Mouse (Mus musculus): ENCODE measurements around the gene Sgca. TPM values are rescaled to one million over a fixed set of nuclear protein-coding genes. Genes with fewer than 3 reads are reported as not detected.
"Not testable (repeated sequence)": the region's sequence is repeated elsewhere in the genome, so short reads cannot be mapped to it uniquely, and the experiment has no call there.

Gene Sgca
- total RNA-seq, 2 experiments from 2014 or later: 135 to 139 TPM

GRCm38 (mm10) chr11:94989562-94990017, 13.5 kb upstream of the Sgca start:
- intact Hi-C loops (cut with DNase I): no loop called here

DNA sequence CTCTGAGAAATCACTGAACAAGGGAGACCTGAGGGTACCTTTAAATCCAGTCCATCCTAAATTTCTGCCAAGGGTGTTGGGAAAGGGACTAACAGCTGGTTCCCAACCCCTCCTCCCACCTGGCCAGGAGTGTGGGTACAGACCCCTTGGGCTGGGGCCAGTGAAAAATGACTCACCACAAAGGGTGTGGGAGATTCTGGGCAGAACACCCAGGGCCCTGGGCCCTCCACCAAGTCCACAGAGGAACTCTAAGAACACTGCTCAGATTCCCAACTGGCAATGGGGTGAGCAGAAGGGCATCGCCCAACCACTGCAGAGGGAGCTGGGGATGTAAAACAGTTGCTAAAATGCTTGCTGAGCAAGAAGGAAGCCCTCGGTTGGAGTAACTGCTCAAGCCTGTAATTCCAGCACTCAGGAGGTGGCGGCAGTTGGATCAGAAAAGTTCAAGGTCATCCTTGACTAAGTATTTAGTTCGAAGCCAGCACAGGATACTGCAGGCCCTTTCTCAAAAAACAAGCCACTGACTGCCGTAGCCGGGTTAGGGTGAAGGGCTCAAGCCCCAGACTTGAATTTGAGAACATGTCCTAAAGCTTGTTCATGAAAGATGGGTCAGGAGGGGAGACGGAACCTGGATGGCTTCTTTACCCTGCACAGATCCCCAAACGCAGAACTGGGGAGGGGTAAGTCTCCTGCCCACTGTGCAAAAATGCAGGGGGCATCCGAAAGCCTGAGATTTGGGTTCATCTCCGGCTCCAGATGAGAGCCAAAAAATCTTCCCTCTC, 12.8 kb upstream of the Sgca start:
- DNase-seq: peak; percentile 54 to 64
- intact Hi-C loops (cut with DNase I): no loop called here

More at GRCm38 (mm10) chr11:94989562-94990017, 13.5 kb upstream of the Sgca start:
- peak; percentile 75 to 82 for DNase-seq

DNA sequence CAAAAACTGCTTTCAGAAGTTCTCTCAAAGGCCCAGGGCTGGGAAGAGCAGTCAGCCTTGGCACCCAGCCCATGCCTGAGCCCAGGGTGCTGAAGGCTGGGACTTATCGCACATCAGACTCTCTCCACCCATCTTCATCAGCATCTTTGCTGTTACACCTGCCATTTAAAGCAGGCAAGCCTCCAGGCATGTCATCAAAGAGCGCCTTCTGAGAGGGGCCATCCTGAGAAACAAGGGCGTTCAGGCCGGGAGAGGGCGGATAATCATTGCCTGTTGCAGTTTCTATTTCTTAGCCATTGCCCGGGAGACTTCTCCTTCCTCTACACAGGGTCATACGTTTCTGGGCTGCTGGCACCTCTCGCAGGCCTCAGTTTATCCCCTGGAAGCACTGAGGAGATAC, 11.7 kb upstream of the Sgca start:
- DNase-seq: no peak
- intact Hi-C loops (cut with DNase I): no loop called here

GRCm38 (mm10) chr11:94987341-94987740, 11.2 kb upstream of the Sgca start:
- intact Hi-C loops (cut with DNase I): no loop called here
- no peak for DNase-seq

DNA sequence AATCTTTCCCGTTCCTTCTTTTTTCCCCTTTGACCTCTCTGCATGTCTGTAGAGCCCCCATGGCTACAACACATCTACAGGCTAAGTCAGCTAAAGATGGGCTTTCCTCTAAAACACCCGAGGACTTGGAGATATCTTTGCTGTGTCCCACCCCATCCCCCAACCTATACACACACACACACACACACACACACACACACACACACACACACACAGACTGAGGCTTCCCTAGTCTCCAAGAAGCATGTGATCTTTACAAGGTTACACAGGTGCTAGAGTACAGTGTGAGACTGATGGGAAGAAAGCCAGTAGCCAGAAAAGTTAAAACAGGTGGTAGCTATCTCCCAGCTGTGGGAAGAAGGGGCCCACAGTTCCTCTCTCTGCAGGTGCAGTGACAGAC, 10.3 kb upstream of the Sgca start:
- intact Hi-C loops (cut with DNase I): no loop called here
- DNase-seq: no peak

GRCm38 (mm10) chr11:94985822-94986221, 9.7 kb upstream of the Sgca start:
- no peak for DNase-seq
- intact Hi-C loops (cut with DNase I): no loop called here

GRCm38 (mm10) chr11:94985140-94985539, 9.0 kb upstream of the Sgca start:
- DNase-seq: no peak
- intact Hi-C loops (cut with DNase I): no loop called here

GRCm38 (mm10) chr11:94979462-94980179, 3.5 kb upstream of the Sgca start:
- intact Hi-C loops (cut with DNase I): loop anchor here (1.0 to 5.0 kb wide), 2 partner anchors 22 to 63 kb away; partner anchors contain the start of gene Pdk2
- DNase-seq: no peak

GRCm38 (mm10) chr11:94978947-94979346, 2.8 kb upstream of the Sgca start:
- intact Hi-C loops (cut with DNase I): loop anchor here (1.0 to 5.0 kb wide), 2 partner anchors 22 to 63 kb away; partner anchors contain the start of gene Pdk2
- DNase-seq: peak; percentile 98 to 99

DNA sequence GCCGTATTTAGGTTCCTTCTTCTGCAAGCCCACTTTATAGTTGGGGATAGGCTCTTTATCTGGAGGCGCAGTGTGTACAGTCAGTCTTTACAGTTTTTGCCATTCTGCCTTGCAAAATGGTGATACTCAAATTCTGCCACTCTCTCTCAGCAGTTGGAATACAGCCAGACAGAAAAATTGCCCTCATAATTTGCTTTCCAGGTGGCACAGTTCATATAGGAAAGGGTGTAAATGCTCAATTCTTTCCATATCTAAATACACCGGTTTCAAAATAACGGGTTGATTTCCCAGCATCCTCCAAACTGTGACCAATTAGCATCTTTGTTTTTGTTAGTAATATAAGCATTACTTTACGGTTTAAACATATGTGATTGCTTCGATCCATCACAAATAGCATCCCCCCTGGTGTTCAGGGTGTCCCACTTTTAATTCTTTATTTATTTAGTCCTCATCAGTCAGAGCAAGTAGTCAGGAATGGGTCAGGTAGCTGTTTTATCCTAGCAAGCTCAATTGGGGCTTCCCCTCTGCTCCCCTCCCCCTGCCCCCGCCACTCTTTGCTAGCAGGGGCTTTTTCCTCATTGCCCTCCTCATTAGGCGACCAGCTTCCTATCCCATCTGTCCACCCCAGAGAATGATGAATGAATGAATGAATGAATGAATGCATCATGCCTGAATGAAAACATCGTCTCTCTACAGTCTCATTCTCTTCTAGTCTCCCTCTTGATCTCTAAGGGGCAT, 2.2 kb upstream of the Sgca start:
- no peak for DNase-seq
- intact Hi-C loops (cut with DNase I): loop anchor here (5.0 kb wide), 1 partner anchor 64 kb away; the partner anchor contains the start of gene Pdk2

DNA sequence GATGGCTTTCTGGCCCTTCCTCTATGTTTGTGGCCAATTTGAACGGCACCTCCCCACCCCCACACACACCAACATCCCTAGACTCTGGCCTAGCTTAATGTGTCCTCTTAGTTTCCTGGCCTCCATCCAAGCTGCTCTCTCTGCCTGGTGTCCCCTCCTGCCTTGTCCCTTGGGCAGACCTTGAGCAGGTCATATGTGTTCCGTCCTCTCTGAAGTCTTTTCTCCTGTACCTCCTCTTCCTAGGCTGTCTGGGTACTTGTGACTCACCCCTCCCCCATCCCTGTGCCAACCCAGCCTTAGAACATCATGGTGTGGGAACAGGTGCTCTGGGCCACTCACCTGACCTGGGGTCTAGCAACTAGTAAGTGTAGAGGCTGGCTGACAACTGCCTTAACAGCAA, 1.2 kb downstream of the Sgca start:
- intact Hi-C loops (cut with DNase I): loop anchor here (5.0 kb wide), 1 partner anchor 67 kb away; the partner anchor contains the start of gene Pdk2
- DNase-seq: peak; percentile 44 to 63

DNA sequence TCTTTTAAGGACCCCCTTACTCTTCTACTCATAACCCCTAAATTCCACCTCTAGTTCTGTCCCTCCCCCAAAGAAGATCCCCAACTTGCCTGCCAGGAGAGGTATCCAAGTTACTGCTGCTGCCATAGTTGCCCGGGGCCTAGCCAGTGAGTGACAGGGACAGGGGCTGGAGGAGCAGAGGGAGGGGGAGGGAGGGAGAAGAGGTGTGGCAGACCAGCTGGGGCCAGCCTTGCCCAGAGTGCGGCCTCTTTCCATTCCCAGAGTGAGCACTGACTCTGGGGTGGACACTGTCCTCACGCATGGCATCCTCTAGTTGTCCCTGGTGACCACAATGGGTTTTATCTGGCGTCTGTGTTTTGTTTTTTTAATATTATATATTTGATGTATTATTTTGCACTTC, 2.8 kb downstream of the Sgca start:
- intact Hi-C loops (cut with DNase I): no loop called here

DNA sequence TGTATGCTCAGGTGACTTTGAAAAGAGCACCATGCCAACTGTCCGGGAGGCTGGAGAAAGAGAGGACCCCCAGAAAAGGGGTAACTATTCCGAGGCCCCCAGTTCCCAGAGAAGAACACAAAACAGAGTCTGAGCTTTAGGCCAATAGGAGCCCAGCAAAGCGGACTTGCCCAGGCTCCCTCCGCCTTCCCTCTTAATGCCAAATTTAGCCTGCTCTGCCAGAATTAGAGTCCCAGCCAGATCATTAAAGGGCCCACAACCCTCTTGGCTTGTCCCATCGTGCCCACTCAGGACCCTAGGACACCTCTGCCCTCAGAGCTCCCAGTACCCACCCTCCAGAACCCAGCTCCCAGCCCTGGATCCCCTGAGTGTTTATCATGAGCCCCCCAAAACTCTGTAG, 3.2 kb downstream of the Sgca start:
- DNase-seq: no peak
- intact Hi-C loops (cut with DNase I): no loop called here

More for the DNA sequence above, 2.8 kb downstream of the Sgca start:
- DNase-seq: peak in 1 of 2 experiments; percentile 46

DNA sequence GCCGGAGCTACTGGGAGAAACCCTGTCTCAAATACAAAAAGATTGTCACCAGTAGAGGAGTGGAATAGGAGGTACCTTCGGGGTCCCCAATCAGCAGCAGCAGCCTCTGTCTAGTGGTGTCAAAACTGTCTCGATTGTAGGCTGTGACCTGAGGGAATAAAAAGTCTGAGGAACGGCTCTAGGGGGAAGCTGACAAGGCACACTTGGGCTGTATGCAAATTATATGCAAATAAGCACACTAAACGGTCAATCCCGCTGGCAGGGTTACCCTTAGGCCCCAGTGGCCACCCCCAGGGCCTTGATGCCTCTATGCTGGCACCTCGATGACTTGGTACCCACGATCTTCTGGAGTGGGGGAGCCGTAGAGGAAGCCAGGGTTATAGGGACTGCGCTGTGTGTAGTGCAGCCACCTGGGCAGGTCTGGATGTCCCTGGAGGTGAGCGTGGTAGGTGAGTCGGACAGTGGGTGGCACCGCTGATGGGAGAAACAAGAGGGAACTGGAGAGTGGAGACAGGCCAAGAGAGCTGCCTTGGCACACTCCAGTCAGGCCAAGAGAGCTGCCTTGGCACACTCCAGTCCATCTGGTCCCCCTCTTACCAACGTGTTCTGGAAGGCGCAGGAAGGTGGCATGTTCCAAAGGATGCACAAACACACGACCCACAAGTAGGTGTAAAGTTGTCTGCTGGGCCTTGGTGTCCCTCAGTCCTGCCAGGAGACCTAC, 4.1 kb downstream of the Sgca start:
- intact Hi-C loops (cut with DNase I): no loop called here
- DNase-seq: no peak

- DNase-seq: peak; percentile 72 to 84
- intact Hi-C loops (cut with DNase I): loop anchor here (1.0 kb wide), 1 partner anchor 31 kb away; no protein-coding TSS in a partner anchor
Observed at GRCm38 (mm10) chr11:94970210-94970943, 5.8 kb downstream of the Sgca start.

- DNase-seq: not testable (repeated sequence)
- intact Hi-C loops (cut with DNase I): loop anchor here (1.0 to 2.0 kb wide), 2 partner anchors 25 to 30 kb away; no protein-coding TSS in a partner anchor
Observed at GRCm38 (mm10) chr11:94969709-94970108, 6.4 kb downstream of the Sgca start.

DNA sequence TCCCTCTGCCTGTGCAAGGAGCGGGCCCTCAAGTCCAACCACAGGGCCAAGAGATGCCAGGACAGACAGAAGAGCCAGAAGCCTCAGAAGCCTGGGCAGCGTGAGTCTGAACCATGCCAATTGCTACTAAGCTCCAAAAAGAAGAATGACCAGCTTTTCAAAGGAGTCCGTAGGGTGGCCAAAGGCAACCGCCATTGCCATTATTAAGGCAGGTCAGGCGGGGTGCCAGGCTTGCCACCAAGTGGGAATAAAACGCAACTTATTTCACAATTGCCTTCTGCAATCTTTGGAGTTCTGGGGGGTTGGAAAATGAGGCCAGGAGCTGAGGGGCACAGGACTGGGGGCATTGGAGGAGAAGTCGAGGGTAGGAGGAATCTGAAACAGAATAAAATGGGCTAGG, 7.9 kb downstream of the Sgca start:
- no peak for DNase-seq

GRCm38 (mm10) chr11:94967419-94967818, 8.7 kb downstream of the Sgca start, which contains the start of gene Hils1:
Gene Hils1 (plus strand): TSS chr11:94967593.
- intact Hi-C loops (cut with DNase I): no loop called here

More for the DNA sequence above, 7.9 kb downstream of the Sgca start:
- intact Hi-C loops (cut with DNase I): loop anchor here (2.0 kb wide), 1 partner anchor 23 kb away; no protein-coding TSS in a partner anchor

DNA sequence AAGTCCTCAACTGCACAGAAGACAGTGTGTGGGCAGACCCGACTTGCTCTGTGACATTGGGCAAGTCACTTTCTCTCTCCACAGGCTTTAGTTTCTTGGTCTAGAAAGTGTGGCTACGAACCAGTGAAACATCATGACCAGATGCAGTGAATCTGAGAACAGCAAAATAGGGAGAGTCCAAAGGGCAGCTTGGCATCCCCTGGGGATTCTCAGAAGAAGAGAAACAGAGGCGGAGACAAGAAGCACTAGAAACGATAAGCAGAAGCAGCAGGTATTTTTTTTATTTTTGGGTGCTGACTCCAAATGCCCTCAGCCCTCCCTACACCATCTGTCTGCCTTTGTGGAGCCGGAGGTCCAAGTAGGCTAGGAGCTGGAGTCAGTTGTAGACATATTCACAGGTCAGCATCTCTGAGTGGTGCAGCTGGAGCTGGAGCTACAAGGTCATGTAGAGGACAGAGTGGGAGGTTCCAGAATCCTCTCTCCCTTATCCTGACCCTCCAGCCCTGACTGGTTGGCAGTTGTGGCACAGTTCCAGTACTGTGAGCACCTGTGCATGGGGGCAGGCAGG, 13.5 kb downstream of the Sgca start:
- DNase-seq: no peak
- intact Hi-C loops (cut with DNase I): no loop called here

More at GRCm38 (mm10) chr11:94967419-94967818, 8.7 kb downstream of the Sgca start, which contains the start of gene Hils1:
- no peak for DNase-seq
